ENCODE assay signal across 16 mouse cellular contexts in genomic region chr3:44705666-44706065, GRCm38 (mm10).
"Had no signal": no experiment of that assay in that cellular context is flagged by ENCODE, and none has a peak within 500 bp of the region (broad histone marks: within the 10 kb centered on the region; RNA-seq: fewer than 3 reads in every experiment).

No protein-coding gene starts in this region.

- H3K27ac ChIP-seq: left cerebral cortex, adult 2 months; limb, embryonic 12.5 days; liver, embryonic 15.5 days; macrophage; midbrain, embryonic 12.5 days; stomach, embryonic 15.5 days had no signal

- H3K36me3 ChIP-seq: limb, embryonic 12.5 days; liver, embryonic 15.5 days; midbrain, embryonic 12.5 days; stomach, embryonic 15.5 days had no signal

- H3K4me3 ChIP-seq: left cerebral cortex, adult 2 months; limb, embryonic 12.5 days; liver, embryonic 15.5 days; megakaryocyte, embryonic 14.5 days; midbrain, embryonic 12.5 days; stomach, embryonic 15.5 days had no signal

- H3K9me3 ChIP-seq: limb, embryonic 12.5 days; liver, embryonic 15.5 days; megakaryocyte, embryonic 14.5 days; midbrain, embryonic 12.5 days; stomach, embryonic 15.5 days had no signal

- DNase-seq: kidney, adult 8-10 months; lung, adult 2 months; lung, postnatal 10 days; right cerebral cortex, postnatal 14 days; thymus, adult 2 months; thymus, postnatal 25 days had no signal

- H3K27me3 ChIP-seq: limb, embryonic 12.5 days; liver, embryonic 15.5 days; megakaryocyte, embryonic 14.5 days; midbrain, embryonic 12.5 days; stomach, embryonic 15.5 days had no signal

- H3K4me2 ChIP-seq: limb, embryonic 12.5 days; liver, embryonic 11.5 days; liver, embryonic 15.5 days; midbrain, embryonic 12.5 days; stomach, embryonic 15.5 days had no signal

- H3K9ac ChIP-seq: limb, embryonic 12.5 days; liver, embryonic 15.5 days; midbrain, embryonic 12.5 days; stomach, embryonic 15.5 days had no signal

- ATAC-seq: intestine, embryonic 16.5 days; midbrain, embryonic 16.5 days had no signal

- H3K4me1 ChIP-seq: limb, embryonic 12.5 days; liver, embryonic 15.5 days; megakaryocyte, embryonic 14.5 days; midbrain, embryonic 12.5 days; stomach, embryonic 15.5 days had no signal
